Mouse (Mus musculus) intestine, embryonic 14.5 days (tissue): ENCODE results near the gene Shtn1. TPM values are rescaled to one million over a fixed set of nuclear protein-coding genes. Genes with fewer than 3 reads are reported as not detected.
A peak's percentile ranks its signal among the peaks of the same experiment; 100 is the strongest.

Experiments used
- ATAC-seq: fragments of 200-750 bp; cut with Nextera tagmentation; replicated peaks from 2 replicates; pipeline ENCODE4 v1.8.0; 2017; ENCODE audit warnings: low read depth, moderate number of reproducible peaks, moderate TSS enrichment, moderate library complexity; ENCODE audit not compliant: low FRiP score, low TSS enrichment
- DNase-seq: peaks from one replicate; pipeline ENCODE4 v3.0.0-alpha.2; 2018; ENCODE audit warnings: low spot score
- H3K27ac ChIP-seq: fragments of 300-500 bp; sonication (generic); 2 replicates; pipeline ENCODE4 v1.5.1; 2014; ENCODE audit warnings: low read depth, mild to moderate bottlenecking, control low read depth
- H3K27me3 ChIP-seq: fragments of 300-500 bp; sonication (generic); replicated peaks from 2 replicates; pipeline ENCODE4 v1.6.1; 2014; ENCODE audit warnings: low read length, control low read depth; ENCODE audit not compliant: control insufficient read depth, insufficient read depth
- H3K36me3 ChIP-seq: fragments of 300-500 bp; sonication (generic); 2 replicates; pipeline ENCODE4 v1.6.1; 2014; ENCODE audit warnings: low read length, control low read depth; ENCODE audit not compliant: control insufficient read depth, insufficient read depth
- H3K4me1 ChIP-seq: fragments of 300-500 bp; sonication (generic); replicated peaks from 2 replicates; pipeline ENCODE4 v1.6.1; 2014; ENCODE audit warnings: low read length, control low read depth, mixed read lengths; ENCODE audit not compliant: control insufficient read depth, insufficient read depth
- H3K4me2 ChIP-seq: fragments of 300-500 bp; sonication (generic); 2 replicates; pipeline ENCODE4 v1.6.1; 2014; ENCODE audit warnings: low read length
- H3K4me3 ChIP-seq: fragments of 300-500 bp; sonication (generic); 2 replicates; pipeline ENCODE4 v1.5.1; 2014; ENCODE audit warnings: low read depth, low read length, control low read depth, mixed read lengths
- H3K9ac ChIP-seq: fragments of 300-500 bp; sonication (generic); 2 replicates; pipeline ENCODE4 v1.6.1; 2014; ENCODE audit warnings: mild to moderate bottlenecking, low read length
- H3K9me3 ChIP-seq: fragments of 300-500 bp; sonication (generic); 2 replicates; pipeline ENCODE4 v1.6.1; 2016; ENCODE audit warnings: low read length, control low read depth; ENCODE audit not compliant: control insufficient read depth
- WGBS: fragments of 180-500 bp; shearing (Covaris S2); extraction: QIAGEN DNeasy Blood & Tissue Kit; methylation state at CpG from one replicate; pipeline ENCODE4 v1.1.7; 2014; 5-methylcytosine and 5-hydroxymethylcytosine counted together
- polyA plus RNA-seq: library from polyadenylated mRNA; unstranded; fragments of >200 nt; fragmentation: Nextera tagmentation; extraction: Ambion mirVana; gene quantifications from 2 replicates; pipeline ENCODE4 v1.2.1, GENCODE M21; 2014

Shtn1 gene
- polyA plus RNA-seq, 1 experiment from 2014 or later = 18.7 TPM

DNA sequence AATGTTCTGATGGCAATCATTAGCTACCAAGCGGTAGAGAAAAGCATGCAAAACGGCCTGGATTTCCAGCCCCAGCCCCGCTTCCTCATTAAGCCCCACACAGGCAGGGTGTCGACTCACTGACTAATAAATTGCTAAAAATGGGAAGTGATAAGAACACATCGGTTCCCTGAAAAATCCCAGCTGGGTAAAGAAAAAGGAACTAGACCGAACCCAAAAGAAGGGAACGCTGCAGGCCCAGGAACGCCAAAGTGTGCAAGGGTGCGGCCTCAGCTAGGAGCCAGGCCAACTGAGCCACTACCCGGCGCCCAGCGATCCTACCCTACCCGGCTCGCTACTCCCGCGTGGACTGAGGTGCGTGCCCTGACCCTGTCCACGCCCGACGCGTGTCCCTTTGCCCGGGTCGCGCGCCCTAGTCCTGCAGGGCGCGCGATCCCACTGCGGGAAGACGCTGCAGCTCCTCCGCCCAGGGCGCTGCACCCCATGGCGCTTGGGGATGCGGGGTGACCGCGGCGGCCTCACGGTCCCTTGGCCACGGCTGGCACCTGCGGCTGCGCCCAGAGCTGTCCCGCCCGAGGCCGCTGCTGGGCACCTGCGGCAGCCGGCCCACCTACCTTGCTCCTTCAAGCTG, 944 bp downstream of the Shtn1 start:
- H3K9me3 ChIP-seq = no peaks in the 10 kb centered on the region
- WGBS = 5% methylated on average over 46 of the region's 46 CpGs
- peak overlapping the region; percentile 59 for H3K4me3 ChIP-seq
- peaks cover 40% of the 10 kb centered on the region for H3K27me3 ChIP-seq
- ATAC-seq = peak; percentile 74
- H3K27ac ChIP-seq = peak overlapping the region; percentile 65; the same call in 1 of the 2 replicates
- peak overlapping the region; percentile 96 for H3K4me2 ChIP-seq
- peak overlapping the region; percentile 54 for H3K9ac ChIP-seq
- no peaks in the 10 kb centered on the region for H3K36me3 ChIP-seq
- no peaks in the 10 kb centered on the region for H3K4me1 ChIP-seq
- peak; percentile 70 for DNase-seq

DNA sequence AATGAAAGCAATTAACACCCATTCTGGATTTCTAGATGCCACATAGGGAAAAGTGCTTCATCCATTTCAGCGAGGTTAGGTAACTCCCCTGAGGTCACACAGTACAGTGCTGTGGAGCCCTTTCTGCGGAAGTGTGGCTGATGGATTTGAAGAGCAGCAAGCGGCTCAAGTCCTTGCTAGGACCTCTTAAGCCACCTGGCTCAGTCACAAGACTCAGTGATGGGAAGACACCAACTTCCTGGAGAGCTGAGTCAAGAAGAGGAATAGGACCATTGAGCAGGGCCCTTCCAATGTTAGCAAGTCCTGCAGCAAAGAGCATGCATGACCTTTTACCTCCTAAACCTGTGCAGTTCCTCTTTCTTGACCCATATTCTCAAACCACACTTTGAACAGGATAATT, 1.5 kb downstream of the Shtn1 start:
- Histone ChIP-seq H3K9me3 (no peaks in the 10 kb centered on the region), H3K27me3 (peaks cover 40% of the 10 kb centered on the region), H3K27ac (no peak overlapping the region), H3K36me3 (no peaks in the 10 kb centered on the region), H3K9ac (no peak overlapping the region; the same call in 1 of the 2 replicates), H3K4me2 (peak overlapping the region; percentile 96), H3K4me1 (no peaks in the 10 kb centered on the region), H3K4me3 (peak overlapping the region; percentile 59)
- no peak for ATAC-seq
- peak; percentile 51 for DNase-seq
- 65% methylated on average over 3 of the region's 3 CpGs for WGBS

DNA sequence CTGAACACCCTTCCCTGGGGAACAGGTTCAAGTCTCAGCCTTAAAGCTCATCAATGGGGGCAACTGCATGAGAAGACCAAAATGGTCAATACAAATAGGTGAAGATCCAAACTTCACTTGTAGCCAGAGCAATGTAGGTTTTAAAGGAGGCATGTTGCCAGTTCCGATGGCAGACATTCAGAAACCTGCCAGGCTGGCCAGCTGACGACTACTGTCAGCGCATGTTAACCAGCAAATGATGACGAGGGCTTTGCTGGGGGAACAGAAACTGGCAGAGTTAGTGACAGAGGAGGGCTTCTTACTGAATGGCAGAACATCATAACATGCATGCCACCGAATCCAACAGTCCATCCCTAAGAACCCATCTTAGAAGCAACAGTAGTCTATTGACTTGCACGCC, 2.9 kb downstream of the Shtn1 start:
- no peaks in the 10 kb centered on the region for H3K9me3 ChIP-seq
- no peak overlapping the region for H3K4me2 ChIP-seq
- no peak overlapping the region for H3K9ac ChIP-seq
- H3K27me3 ChIP-seq = peaks cover 38% of the 10 kb centered on the region
- 86% methylated on average over 6 of the region's 6 CpGs for WGBS
- DNase-seq = no peak
- H3K27ac ChIP-seq = no peak overlapping the region
- ATAC-seq = no peak
- H3K36me3 ChIP-seq = no peaks in the 10 kb centered on the region
- H3K4me3 ChIP-seq = no peak overlapping the region
- H3K4me1 ChIP-seq = no peaks in the 10 kb centered on the region

DNA sequence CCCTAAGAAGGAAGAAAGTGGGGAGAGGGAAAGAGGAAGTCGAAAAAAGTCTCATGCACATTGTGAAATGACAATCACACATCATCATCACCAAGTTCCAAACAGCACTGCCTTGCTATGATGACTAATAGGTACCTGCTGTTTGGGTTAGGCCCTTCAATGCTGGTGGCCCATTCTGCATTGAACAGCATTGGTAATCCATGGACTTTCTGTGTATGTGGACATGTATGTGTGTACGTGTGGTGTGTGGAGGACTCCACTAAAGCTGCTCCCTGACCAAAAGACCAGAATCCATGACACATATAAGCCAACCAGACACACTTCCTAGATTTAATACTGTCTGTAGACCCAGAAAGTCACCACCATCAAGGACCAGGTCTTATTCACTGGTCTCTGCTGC, 3.9 kb downstream of the Shtn1 start:
- Histone ChIP-seq H3K36me3 (no peaks in the 10 kb centered on the region), H3K9me3 (no peaks in the 10 kb centered on the region), H3K27me3 (peaks cover 31% of the 10 kb centered on the region), H3K4me3 (no peak overlapping the region), H3K4me1 (no peaks in the 10 kb centered on the region), H3K9ac (no peak overlapping the region), H3K27ac (no peak overlapping the region), H3K4me2 (no peak overlapping the region)
- DNase-seq = no peak
- 84% methylated on average over 2 of the region's 2 CpGs for WGBS
- no peak for ATAC-seq

DNA sequence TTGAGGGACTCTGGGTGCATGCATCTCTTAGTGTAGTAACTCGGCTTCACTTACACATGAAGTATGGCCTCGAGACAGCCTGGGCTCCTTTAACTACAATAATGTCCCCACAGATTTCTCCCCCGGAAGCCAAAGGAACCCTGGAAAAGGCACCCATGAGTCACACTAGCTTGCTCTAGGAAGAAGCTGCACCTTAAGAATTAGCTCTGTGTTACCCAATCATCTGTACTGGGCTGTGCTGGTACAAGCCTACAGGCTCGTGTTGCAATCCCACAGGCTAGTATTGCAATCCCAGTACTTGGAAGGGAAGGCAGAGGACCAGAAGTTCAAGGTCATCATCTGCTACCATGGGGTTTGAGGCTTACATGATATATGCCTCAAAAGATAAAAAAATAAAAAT, 4.5 kb downstream of the Shtn1 start:
- no peak for ATAC-seq

DNA sequence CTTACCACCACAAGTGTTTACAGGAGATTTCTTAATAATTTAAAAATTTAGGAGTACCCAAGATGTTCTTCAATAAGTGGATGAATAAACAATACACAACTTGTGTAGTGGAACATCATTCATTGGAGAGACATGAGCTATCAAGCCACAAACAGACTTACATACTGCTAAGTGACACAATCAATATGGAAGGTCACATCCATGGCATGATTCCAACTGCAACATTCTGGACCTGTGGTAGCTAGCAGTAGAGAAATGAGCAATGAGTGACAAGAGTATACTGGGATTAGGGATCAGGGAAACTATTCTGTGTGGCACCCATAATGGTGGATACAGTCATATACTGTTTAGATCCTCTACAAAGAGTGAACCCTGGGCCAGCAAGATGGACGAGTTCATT, 8.2 kb downstream of the Shtn1 start:
- Histone ChIP-seq H3K4me1 (no peaks in the 10 kb centered on the region), H3K9ac (no peak overlapping the region), H3K4me3 (no peak overlapping the region), H3K9me3 (no peaks in the 10 kb centered on the region), H3K27me3 (no peaks in the 10 kb centered on the region), H3K4me2 (no peak overlapping the region), H3K27ac (no peak overlapping the region), H3K36me3 (no peaks in the 10 kb centered on the region)
- WGBS = 77% methylated on average over 1 of the region's 1 CpGs
- ATAC-seq = no peak
- peak; percentile 23 for DNase-seq

More for the DNA sequence above, 4.5 kb downstream of the Shtn1 start:
- no peaks in the 10 kb centered on the region for H3K36me3 ChIP-seq
- no peak overlapping the region for H3K27ac ChIP-seq
- no peak overlapping the region for H3K4me2 ChIP-seq
- WGBS = 83% methylated on average over 4 of the region's 4 CpGs
- H3K4me1 ChIP-seq = no peaks in the 10 kb centered on the region
- no peak overlapping the region for H3K4me3 ChIP-seq
- H3K9ac ChIP-seq = no peak overlapping the region
- H3K27me3 ChIP-seq = peaks cover 25% of the 10 kb centered on the region
- H3K9me3 ChIP-seq = no peaks in the 10 kb centered on the region
- no peak for DNase-seq

DNA sequence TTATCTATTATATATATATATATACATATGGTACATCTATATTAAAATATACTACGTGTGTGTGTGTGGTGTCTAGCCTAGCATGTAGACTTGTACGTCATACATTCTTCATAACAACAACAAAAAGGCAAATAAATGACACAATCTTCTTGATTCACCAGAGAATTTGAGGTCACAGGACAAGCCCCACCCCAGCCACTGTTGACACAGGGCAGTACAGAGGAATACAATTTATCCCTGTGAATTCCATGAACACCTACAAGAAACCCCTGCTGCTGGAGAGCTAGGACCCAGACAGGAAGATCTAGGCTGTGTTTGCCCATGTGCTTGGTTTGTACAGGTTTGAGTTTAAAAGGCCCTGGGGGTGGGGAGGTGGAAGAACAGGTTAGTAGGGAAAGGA, 9.2 kb downstream of the Shtn1 start:
- DNase-seq = peak; percentile 48
- no peaks in the 10 kb centered on the region for H3K27me3 ChIP-seq
- 83% methylated on average over 2 of the region's 2 CpGs for WGBS
- no peak overlapping the region for H3K27ac ChIP-seq
- no peak overlapping the region for H3K4me3 ChIP-seq
- H3K4me1 ChIP-seq = no peaks in the 10 kb centered on the region
- no peaks in the 10 kb centered on the region for H3K36me3 ChIP-seq
- no peak overlapping the region for H3K9ac ChIP-seq
- ATAC-seq = no peak
- no peak overlapping the region for H3K4me2 ChIP-seq
- no peaks in the 10 kb centered on the region for H3K9me3 ChIP-seq

DNA sequence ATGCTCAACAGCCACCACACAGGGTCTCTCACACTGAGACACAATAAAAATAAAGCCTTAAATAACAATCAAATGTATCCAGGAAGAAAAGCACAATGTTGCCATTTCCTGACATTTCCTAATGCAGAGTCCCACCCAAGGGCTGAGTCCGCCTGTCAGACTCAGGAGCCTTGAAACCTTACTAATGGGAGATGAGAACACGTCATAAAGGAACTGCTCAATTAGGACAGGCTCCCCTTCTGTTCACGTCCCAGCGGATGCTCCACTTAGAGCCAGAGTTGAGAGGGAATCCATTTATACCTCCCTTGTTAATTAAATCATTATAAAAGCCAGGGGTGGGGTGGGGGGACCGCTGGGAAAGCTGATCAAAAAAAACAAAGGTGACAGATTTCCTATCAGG, 9.8 kb downstream of the Shtn1 start:
- ATAC-seq = no peak

DNA sequence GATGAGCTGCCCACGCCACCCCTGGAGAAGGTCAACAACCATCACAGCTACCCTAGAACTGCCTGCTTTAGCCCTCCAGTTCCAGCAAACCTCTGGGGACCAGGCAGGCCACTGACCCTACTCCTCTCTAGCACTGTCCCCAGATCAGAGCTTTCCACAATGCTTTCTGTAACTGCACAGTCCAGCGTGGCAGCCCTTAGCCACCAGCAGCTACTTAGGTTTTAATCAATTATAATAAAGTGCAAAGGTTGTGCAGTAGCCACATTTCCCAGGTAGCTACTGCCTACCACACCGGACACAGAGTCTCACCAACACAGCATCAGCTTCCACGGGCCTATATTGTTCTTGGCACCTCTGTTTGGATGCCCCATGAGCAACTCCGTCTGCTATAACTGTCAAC, 11.3 kb downstream of the Shtn1 start:
- Histone ChIP-seq H3K27me3 (no peaks in the 10 kb centered on the region), H3K4me2 (no peak overlapping the region), H3K27ac (no peak overlapping the region), H3K9me3 (no peaks in the 10 kb centered on the region), H3K4me3 (no peak overlapping the region), H3K4me1 (no peaks in the 10 kb centered on the region), H3K36me3 (no peaks in the 10 kb centered on the region), H3K9ac (no peak overlapping the region)
- DNase-seq = peak; percentile 34
- no peak for ATAC-seq
- 90% methylated on average over 5 of the region's 5 CpGs for WGBS

More for the DNA sequence above, 9.8 kb downstream of the Shtn1 start:
- H3K9ac ChIP-seq = no peak overlapping the region
- no peak for DNase-seq
- H3K27ac ChIP-seq = no peak overlapping the region
- no peaks in the 10 kb centered on the region for H3K4me1 ChIP-seq
- no peaks in the 10 kb centered on the region for H3K36me3 ChIP-seq
- 55% methylated on average over 5 of the region's 5 CpGs for WGBS
- H3K9me3 ChIP-seq = no peaks in the 10 kb centered on the region
- no peak overlapping the region for H3K4me2 ChIP-seq
- H3K27me3 ChIP-seq = no peaks in the 10 kb centered on the region
- H3K4me3 ChIP-seq = no peak overlapping the region
